Mouse (Mus musculus): ENCODE data around the gene Des.

The Des gene

GRCm38 (mm10) chr1:75349275-75349674, 10.9 kb upstream of the Des start:
- DNase-seq: no peak

GRCm38 (mm10) chr1:75357261-75357660, 2.9 kb upstream of the Des start:
- DNase-seq: peak; percentile 74

- no peak for DNase-seq
Observed at GRCm38 (mm10) chr1:75358009-75358408, 2.1 kb upstream of the Des start.

GRCm38 (mm10) chr1:75359346-75359745, 783 bp upstream of the Des start:
- peak; percentile 29 for DNase-seq

GRCm38 (mm10) chr1:75361123-75361522, 994 bp downstream of the Des start:
- DNase-seq: no peak

- DNase-seq: peak; percentile 26
Observed at GRCm38 (mm10) chr1:75361750-75362149, 1.6 kb downstream of the Des start.

GRCm38 (mm10) chr1:75363868-75364267, 3.7 kb downstream of the Des start:
- DNase-seq: no peak

- DNase-seq: peak; percentile 82
Observed at GRCm38 (mm10) chr1:75365510-75366137, 5.5 kb downstream of the Des start.

- DNase-seq: no peak
Observed at GRCm38 (mm10) chr1:75369360-75369983, 9.3 kb downstream of the Des start.

- DNase-seq: peak; percentile 100
Observed at GRCm38 (mm10) chr1:75369984-75370660, 10.0 kb downstream of the Des start.

- peak; percentile 89 for DNase-seq
Observed at GRCm38 (mm10) chr1:75371317-75372095, 11.4 kb downstream of the Des start.

GRCm38 (mm10) chr1:75372450-75372849, 12.3 kb downstream of the Des start:
- DNase-seq: peak; percentile 65

- peak; percentile 26 for DNase-seq
Observed at GRCm38 (mm10) chr1:75373276-75373675, 13.1 kb downstream of the Des start.

- no peak for DNase-seq
Observed at GRCm38 (mm10) chr1:75374950-75375936, 15.1 kb downstream of the Des start, which contains the start of gene Speg. TSS of gene Speg (plus strand) at chr1:75375297.

- DNase-seq: peak; percentile 61
Observed at GRCm38 (mm10) chr1:75379196-75379595, 19.1 kb downstream of the Des start.

GRCm38 (mm10) chr1:75379931-75380330, 19.8 kb downstream of the Des start:
- DNase-seq: peak; percentile 52

- peak; percentile 46 for DNase-seq
Observed at GRCm38 (mm10) chr1:75380951-75381350, 20.8 kb downstream of the Des start.

GRCm38 (mm10) chr1:75381482-75382355, 21.6 kb downstream of the Des start:
- DNase-seq: peak; percentile 85

- DNase-seq: peak; percentile 79
Observed at GRCm38 (mm10) chr1:75382356-75383071, 22.4 kb downstream of the Des start.

- DNase-seq: peak; percentile 55
Observed at GRCm38 (mm10) chr1:75384470-75385141, 24.5 kb downstream of the Des start.

All from cerebellum, adult 9-10 months (tissue).